Mouse (Mus musculus) mouse trophoblast stem cell (cell line): Measurements from ENCODE around the gene Ankrd33b.

ENCODE experiments used
- in situ Hi-C, 2 experiments: fragments of 300-500 bp; cut with MseI, MboI; formaldehyde crosslinking; loops; 2 replicates in 1 of 2; 3 replicates in 1 of 2; pipeline ENCODE4 v1.15.1; 2025

Gene Ankrd33b

GRCm38 (mm10) chr15:31338656-31339291 is 28.8 kb downstream of the Ankrd33b start:
- in situ Hi-C loops, result no loop called here

GRCm38 (mm10) chr15:31337983-31338382 is 29.5 kb downstream of the Ankrd33b start:
- in situ Hi-C loops, result no loop called here

- in situ Hi-C loops, result no loop called here
Observed at GRCm38 (mm10) chr15:31337192-31337741, 30.3 kb downstream of the Ankrd33b start.

- in situ Hi-C loops, result no loop called here
Observed at GRCm38 (mm10) chr15:31336685-31337084, 30.8 kb downstream of the Ankrd33b start.

- in situ Hi-C loops, result no loop called here
Observed at GRCm38 (mm10) chr15:31334829-31335228, 32.7 kb downstream of the Ankrd33b start.

- in situ Hi-C loops, result no loop called here
Observed at GRCm38 (mm10) chr15:31332541-31333163, 34.9 kb downstream of the Ankrd33b start.

- in situ Hi-C loops, result no loop called here
Observed at GRCm38 (mm10) chr15:31331742-31332141, 35.8 kb downstream of the Ankrd33b start.

- in situ Hi-C loops, result loop anchor here in 1 of 2 experiments (10.0 kb wide), 1 partner anchor 87 kb away; no protein-coding TSS in a partner anchor
Observed at GRCm38 (mm10) chr15:31328082-31328614, 39.4 kb downstream of the Ankrd33b start.

- in situ Hi-C loops, result loop anchor here in 1 of 2 experiments (10.0 kb wide), 1 partner anchor 89 kb away; no protein-coding TSS in a partner anchor
Observed at GRCm38 (mm10) chr15:31325660-31326354, 41.7 kb downstream of the Ankrd33b start.

GRCm38 (mm10) chr15:31324551-31324950 is 43.0 kb downstream of the Ankrd33b start:
- in situ Hi-C loops, result loop anchor here in 1 of 2 experiments (10.0 to 25.0 kb wide), 2 partner anchors 90 to 263 kb away; no protein-coding TSS in a partner anchor

- in situ Hi-C loops, result loop anchor here in 1 of 2 experiments (10.0 to 25.0 kb wide), 2 partner anchors 91 to 264 kb away; no protein-coding TSS in a partner anchor
Observed at GRCm38 (mm10) chr15:31323684-31324083, 43.8 kb downstream of the Ankrd33b start.

- in situ Hi-C loops, result loop anchor here in 1 of 2 experiments (10.0 to 25.0 kb wide), 2 partner anchors 94 to 267 kb away; no protein-coding TSS in a partner anchor
Observed at GRCm38 (mm10) chr15:31320598-31321377, 46.7 kb downstream of the Ankrd33b start.

- in situ Hi-C loops, result loop anchor here (5.0 to 25.0 kb wide), 4 partner anchors 98 to 268 kb away; no protein-coding TSS in a partner anchor
Observed at GRCm38 (mm10) chr15:31319046-31319445, 48.5 kb downstream of the Ankrd33b start.

- in situ Hi-C loops, result loop anchor here (5.0 to 25.0 kb wide), 4 partner anchors 99 to 269 kb away; no protein-coding TSS in a partner anchor
Observed at GRCm38 (mm10) chr15:31318158-31318955, 49.2 kb downstream of the Ankrd33b start.

- in situ Hi-C loops, result loop anchor here (5.0 to 25.0 kb wide), 4 partner anchors 100 to 270 kb away; no protein-coding TSS in a partner anchor
Observed at GRCm38 (mm10) chr15:31317056-31317805, 50.3 kb downstream of the Ankrd33b start.

GRCm38 (mm10) chr15:31315630-31316231 is 51.8 kb downstream of the Ankrd33b start:
- in situ Hi-C loops, result loop anchor here (5.0 to 25.0 kb wide), 4 partner anchors 102 to 272 kb away; no protein-coding TSS in a partner anchor

- in situ Hi-C loops, result loop anchor here in 1 of 2 experiments (10.0 to 25.0 kb wide), 2 partner anchors 133 to 275 kb away; no protein-coding TSS in a partner anchor
Observed at GRCm38 (mm10) chr15:31312001-31312400, 55.5 kb downstream of the Ankrd33b start.

- in situ Hi-C loops, result loop anchor here in 1 of 2 experiments (25.0 kb wide), 1 partner anchor 278 kb away; no protein-coding TSS in a partner anchor
Observed at GRCm38 (mm10) chr15:31309526-31309925, 58.0 kb downstream of the Ankrd33b start.
